Mouse (Mus musculus) CD4-positive helper T cell, adult 2 months (primary cell): ENCODE data around the gene Vps13d.
"Not testable (repeated sequence)": the region's sequence is repeated elsewhere in the genome, so short reads cannot be mapped to it uniquely, and the experiment has no call there.

ENCODE experiments used
- DNase-seq: peaks from one replicate; pipeline ENCODE4 v3.0.0-alpha.2; 2012; ENCODE audit warnings: low read depth, missing footprints, low spot score

The Vps13d gene

DNA sequence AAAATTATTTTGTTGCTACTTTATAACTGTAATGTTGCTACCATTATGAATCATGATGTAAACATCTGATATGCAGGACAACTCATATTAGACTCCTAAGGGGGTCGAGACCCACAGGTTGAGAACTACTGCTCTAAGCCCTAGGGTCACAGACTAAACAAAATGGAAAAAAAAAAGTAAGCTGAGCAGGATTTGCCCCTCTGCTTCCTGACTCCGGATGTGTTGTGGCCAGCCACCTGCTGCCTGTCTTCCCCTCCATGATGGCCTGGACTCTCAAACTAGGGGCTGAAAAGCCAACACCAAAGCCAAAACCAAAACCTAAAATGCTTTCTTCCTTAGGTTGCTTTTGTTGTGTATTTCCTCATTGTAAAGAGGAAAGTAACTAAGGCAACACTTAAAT is 16.3 kb upstream of the Vps13d start:
- peak; percentile 65 for DNase-seq

DNA sequence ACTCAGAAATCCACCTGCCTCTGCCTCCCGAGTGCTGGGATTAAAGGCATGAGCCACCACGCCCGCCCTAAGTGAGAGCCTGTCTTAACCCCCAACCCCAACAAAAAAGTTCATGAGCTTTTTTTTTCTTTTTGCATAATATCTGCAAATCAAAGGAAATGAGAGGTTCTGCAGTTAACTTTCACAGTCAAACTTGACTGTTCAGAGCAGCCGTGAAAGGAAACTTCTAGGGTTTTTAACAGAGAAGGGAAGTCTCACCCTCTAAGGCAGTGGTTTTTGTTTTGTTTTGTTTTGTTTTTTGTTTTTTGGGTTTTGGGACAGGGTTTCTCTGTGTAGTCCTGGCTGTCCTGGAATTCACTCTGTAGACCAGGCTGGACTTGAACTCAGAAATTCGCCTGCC is 15.8 kb upstream of the Vps13d start:
- peak; percentile 76 for DNase-seq

DNA sequence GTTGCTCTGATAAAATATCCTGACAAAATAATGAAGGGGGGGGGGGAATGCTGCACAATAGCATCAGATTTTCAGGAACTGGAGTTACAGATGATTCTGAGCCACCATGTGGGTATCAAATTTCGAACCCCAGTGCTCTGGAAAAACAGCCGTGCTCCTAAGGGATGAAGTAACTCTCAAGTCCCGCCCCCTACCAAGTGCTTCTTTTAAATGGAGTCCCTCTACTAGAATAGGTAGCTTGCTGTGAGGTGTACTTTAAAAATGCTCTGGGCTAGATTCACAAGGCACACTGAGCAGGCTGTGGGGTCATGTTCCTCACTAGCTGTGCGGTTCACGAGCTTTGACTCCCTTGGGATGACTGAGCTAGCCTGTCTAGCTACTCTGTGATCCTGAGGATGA is 14.9 kb upstream of the Vps13d start:
- DNase-seq = no peak

DNA sequence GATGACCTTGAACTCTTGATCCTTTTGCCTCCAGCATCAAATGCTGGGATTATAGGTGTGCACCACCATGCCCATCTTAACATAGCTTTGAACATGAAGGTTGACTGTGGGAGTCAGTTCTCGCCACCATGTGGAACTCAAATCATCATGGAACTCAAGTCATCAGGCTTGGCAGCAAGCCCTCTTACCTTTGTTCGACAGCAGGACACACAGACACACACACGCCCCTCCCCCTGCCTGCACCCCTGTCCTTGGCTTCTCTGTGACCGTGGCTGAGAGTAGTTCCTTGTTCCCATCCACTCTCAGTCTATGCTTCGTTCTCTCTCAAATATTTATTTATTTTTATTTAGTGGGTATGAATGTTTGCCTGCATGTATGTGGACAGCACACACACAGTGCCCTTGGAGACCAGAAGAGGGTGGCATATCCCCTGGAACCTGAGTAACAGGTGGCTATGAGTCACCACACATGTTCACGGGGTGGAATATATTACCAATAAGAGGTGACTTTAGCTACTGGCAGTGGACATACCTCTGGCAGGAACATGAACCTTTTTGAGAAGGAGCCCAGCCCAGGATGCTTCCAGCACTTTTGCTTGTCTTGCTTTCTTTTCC is 14.4 kb upstream of the Vps13d start:
- no peak for DNase-seq

DNA sequence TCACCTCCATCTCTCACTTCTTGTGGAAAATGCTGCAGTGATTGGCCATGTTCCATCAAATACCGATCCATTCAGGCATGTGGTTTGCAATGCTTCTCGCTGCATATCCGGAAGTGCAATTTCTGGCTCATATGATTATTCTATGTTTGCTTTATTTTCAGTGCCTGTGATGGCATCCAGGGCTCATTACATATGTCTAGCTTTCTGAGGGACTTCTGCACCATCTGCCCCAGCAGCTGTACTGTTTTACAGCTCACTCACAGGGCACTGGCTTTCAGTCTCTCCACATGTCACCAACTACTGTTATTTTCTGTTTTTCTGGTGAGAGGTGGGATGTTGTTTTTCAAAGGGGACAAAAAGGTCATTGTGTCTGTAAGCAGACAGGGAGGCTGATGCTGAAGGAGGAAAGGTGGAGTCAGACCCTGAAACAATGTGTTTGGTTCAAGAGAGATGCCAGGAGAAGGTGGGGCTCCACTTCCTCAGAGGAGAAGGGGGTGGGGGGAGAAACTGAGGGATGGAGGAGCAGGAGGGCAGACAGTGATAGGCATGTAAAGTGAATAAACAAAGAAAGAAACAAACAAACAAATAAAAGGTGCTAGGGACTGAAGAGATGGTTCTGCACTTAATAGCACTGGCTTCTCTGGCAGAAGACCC is 13.0 kb upstream of the Vps13d start:
- DNase-seq = no peak

DNA sequence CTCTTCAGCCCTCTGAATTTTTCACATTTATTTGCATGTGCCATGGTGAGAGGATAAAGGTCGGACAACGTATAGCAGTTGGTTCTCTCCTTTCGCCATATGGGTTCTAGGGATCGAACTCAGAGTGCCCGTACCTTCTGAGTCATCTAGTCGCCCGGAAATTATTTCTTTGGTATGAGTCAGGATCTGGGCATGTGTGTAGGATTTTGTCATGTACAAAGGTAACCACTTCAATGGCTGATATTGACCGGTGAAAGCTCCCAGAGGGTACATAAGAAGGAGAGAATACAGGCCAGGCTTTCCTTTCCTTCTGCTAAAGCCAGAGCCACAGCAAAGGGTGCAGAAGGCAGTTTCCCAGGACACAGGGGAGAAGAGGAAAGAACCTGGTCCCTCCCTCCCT is 10.0 kb upstream of the Vps13d start:
- DNase-seq = no peak

DNA sequence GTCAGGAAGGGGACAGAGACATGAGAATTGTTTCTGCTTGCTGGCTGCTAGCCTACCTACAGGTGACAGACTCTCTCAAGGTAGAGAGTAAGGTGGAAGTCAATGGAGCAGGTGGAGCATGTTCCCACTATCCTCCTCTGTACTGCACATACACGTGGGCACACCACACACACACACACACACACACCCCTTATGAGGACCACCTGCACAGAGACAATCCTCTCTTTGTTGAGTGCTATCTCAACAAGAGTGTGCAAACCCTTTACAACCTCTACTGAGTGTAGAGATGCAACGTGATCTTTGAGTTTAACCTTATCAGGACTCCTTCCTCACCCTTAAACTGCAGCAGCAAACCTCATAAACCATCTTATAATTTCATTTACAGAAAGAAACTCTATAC is 8.5 kb upstream of the Vps13d start:
- no peak for DNase-seq

DNA sequence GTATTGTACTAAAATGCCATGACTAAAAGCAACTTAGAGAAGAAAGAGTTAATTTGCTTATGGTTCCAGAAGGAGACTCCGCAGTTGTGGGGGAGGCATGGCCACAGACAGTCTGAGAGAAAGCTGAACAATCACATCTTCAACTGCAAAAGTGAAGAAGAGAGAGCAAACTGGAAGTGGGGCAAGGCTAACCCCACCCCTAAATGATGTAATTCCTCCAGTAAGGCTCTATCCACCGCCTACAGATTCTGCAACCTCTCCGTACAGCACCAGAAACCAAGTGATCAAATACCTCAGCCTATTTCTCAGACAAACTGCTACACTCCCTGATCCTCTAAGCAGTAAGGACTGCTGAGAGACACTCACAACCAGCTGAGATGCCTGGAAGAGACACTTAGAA is 6.6 kb upstream of the Vps13d start:
- DNase-seq = no peak

DNA sequence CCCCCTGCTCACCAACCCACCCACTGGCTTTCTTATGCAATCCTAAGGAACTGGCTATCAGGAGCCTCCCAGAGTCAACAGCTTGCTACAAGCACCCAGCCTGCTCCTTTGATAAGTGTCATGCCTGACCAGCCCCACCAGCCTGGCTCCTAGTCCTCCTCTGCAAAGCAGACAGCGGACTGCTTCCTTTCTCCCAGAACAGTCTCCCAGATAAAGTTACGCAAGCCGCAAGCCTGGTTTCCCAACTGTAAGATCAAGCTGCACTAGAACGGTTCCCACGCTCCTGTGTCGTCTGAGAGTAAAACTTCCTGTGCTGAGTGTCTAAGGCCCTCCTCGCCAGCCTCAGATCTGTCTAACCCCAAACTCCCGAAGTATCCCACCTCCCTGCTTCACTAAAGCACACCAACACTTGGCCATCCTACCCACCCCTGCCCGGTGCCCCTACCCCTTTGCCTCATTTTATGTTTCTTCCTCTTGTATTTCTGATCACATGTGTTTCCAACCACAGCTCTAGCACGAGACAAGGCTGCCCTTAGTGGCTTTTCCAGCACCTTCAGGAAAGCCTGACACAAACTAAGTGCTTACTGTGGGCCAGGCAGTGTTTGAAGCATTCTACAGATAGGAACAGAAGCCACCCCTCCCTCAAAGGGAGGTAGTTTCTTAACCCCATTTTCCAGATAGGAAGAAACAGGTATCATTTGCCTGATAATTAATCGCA is 5.3 kb upstream of the Vps13d start:
- DNase-seq = no peak

DNA sequence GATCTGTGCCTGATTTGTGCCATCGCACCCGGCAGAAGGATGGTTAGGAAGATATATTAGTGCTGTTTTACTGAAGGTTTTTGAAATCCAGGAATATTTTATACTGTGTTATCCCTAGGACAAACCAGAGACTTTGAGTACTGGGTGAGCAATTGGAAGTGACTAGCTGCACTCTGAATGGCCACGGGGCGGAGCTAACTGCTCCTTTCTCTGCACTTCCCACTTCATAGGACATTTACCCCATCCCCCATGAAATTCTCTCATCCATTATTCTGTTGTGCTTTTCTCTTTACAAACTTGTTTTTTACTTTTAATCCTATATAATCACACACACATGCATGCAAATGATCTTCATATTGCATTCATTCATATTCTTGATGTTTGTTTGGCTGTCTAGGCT is 1.8 kb upstream of the Vps13d start:
- no peak for DNase-seq

DNA sequence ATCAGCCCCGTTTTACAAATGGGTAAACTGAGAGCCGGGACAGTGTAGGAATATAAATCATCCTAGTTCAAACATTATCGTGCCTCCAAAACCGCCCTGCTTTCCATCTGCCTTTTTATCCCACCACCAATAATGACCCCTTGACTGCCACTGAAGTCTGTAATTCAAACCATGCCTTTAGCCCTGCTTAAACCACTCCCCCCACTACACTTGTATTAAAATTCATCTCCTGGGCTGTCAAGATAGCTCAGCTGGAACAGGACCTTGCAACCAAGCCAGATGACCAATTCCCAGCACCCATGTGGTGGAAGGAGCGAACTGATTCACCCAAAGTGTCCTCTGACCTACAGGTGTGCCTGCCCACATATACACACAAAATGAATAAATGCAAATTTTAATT is 367 bp upstream of the Vps13d start:
- DNase-seq = no peak

DNA sequence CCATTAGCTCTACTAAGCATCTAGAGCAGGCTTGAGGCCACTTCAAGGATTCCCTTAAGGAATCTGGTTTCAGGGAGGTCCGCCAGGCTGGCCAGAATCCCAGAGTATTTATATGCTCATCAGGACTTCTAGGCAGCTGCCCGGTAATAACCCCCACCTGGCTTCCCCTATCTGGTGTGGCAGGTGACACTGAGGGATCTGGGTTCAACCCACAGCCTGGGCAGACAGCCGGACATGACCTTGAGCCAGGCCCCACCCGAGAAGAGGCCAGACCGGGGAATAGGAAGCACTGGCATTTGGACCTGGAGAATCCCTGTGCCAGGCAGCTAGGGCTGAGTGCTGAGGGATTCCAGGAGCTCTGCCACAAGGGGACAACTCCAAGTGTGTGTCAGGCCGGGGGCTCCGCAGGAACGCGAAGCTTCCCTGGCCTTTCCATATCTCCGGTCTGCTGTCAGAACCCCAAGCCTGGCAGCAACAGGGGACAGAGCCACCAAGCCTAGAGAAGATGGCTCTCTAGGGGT is 754 bp downstream of the Vps13d start:
- no peak for DNase-seq

DNA sequence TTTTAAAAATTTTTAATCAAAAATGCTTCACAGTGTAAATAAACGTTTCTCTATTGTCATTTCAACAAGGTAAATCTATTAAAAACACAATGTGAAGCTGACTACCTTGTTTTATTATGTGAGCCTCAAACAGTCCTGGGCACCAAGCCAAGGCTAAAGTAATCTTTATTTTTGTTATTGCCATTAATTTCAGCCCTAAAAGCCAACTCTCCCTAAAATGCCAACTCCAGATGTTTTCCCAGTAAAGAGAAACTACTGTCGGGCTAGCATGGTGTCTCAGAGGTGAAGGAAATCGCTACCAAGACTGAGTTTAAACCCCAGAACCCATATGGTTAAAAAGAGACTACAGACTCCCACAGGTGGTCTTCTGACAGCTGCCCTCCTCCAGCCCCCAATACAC is 1.4 kb downstream of the Vps13d start:
- DNase-seq = no peak

DNA sequence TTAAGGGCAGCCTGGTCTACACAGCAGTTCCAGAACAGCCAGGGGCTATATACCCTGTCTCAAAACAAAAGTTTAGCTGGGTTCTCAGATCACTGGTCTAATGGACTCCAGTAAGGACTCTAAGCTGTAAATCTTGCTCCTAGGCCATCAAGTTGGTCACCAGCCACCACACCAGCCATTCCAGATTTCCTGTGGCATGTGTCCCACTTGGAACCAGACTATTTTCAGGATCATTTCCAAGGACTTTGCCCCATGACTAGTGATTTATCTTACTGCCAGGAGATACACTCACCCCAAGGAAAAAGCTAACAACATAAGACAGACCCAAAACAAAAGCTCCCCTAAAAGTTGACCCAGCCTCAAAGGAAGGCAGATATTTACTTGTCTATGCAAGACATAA is 2.1 kb downstream of the Vps13d start:
- DNase-seq = no peak

DNA sequence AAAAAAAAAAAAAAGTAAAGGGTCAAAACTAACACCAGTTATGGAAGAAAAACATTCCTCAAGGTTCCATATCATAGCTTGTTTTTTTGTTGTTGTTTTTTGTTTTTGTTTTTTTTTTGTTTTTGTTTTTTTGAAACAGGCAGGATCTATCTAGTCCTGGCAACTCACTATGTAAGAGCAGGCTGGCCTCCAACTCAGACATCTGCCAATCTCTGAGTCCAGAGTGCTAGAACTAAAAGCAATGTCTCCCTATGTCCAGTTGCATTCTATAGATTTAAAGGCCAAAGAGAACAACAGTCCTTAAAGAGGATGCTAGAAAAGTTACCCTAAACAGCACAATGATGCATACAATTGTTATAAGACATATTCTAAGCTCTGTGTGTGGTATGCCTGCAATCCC is 6.2 kb downstream of the Vps13d start:
- no peak for DNase-seq

DNA sequence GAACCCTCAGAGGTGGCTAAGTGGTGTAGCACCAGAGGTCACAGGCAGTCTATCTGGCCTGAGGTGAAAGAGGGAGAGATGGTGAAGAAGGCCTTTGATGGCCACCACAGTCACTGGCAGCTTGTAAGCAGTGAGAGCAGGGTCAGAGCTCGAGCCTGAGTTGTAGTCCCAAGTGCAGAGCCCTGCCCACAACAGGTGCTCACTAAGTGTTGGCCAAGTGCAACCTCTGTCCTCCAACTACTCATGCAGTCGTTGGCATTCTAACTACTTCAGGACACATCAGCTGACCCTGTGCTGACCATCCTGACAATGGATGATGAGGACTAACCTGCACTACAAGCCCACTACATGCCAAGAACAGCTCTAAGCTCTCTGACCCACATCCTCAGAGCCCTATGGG is 7.2 kb downstream of the Vps13d start:
- DNase-seq = no peak

DNA sequence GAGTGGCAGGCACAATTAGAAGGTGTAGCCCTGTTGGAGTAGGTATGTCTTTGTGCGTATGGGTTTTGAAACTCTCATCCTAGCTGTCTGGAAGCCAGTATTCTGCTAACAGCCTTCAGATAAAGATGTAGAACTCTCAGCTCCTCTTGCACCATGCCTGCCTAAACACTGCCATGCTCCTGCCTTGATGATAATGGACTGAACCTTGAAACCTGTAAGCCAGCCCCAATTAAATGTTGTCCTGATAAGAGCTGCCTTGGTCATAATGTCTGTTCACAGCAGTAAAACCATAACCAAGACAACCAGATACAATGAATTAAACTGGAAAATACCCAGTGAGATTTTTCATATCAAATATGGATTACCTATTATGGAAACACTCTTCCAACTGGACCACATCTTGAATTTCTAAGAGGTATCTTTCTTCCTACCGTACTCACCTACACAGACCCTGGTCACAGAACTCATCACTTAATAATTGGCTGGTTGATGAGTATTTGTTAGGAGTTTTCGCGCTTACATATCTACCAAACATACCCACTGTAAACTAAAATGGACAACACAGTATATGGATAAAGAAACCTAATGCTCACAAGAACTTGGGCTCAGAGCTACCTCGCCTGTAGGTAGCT is 15.8 kb downstream of the Vps13d start:
- DNase-seq = no peak

DNA sequence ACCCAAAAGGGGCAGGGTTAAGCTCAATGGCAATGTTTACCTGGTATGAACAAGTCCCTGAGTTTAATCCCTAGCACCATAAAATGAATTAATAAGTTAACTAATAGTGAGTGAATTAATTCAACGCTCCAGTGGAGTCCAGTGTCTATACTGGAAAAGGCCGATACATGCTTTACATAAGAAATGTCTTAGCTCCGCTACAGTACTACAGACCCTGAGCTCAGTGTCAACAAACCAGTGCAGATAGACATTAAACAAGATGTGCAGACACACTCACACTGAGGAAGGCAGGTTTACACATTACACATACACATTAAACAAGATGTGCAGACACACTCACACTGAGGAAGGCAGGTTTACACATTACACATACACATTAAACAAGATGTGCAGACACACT is 29.3 kb downstream of the Vps13d start:
- not testable (repeated sequence) for DNase-seq

DNA sequence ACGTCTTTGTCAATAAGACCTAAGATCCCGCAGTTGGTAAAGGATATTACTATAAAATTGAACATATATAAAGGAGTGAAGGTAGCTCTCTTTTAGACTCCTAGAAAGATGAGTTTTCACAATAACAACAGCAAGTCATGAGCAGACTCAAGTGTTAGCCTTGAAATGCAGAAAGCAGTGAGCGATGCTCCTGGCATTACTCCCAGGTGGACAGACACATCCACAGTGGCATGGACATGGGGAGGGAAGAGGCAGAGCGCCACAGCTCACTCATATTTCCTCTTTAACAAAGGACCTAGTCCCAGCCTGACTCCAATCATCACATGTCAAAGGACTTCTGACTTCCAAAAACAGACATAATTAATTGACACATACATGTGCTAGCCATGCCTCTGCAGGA is 30.7 kb downstream of the Vps13d start:
- DNase-seq = no peak

DNA sequence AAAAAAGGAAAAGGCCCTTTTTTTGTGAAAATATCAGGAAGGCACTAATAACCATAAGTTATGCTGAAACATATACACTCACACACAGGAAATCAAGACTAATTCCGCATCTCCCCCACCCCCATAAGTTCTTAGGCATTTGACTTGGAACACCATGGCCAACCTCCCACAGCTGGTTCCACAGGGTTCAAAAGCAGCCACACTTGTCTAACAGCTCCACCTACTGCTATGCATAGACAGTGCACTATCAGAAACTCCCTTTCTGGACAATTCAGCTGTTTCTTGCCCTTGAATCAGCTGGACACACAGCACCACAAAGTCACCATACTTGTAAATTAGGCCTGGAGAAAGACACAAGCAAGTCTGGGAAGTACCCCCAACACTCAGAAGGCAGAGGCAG is 33.6 kb downstream of the Vps13d start:
- no peak for DNase-seq

DNA sequence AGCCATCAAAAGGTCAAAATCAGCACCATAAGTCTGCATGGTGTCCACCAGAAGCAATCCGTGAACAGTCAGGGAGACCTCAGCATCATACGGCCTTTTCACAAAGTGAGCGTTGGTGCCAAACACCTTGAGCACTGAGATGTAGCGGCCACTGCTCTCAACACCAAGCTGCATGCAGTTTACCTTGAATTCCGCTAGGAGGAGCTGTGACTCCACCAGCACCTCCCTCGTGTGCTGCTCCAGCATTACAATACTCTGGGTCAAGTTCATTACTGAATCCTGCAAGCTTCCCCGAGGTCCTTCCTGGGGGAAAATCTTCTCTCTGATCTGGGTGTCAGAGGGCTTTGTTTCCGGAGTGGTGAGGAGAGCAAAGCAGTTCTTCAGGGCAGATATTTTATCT is 38.8 kb downstream of the Vps13d start:
- DNase-seq = peak; percentile 63

DNA sequence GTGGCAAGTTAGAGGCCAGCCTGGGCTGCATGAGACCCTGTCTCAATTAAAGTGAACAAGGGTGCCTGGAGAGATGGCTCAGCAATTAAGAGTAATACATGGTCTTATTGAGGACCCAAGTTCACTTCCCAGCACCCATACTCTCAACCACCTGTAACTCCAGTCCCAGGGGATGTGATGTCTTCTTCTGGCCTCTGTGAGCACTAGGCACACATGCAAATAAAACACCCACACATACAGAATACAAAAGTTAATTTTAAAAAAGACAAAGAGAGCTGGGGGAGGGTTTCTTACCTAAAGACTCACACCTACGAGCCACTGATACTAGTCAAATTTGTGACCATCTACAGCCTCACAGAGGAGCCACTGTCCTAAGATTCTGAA is 43.7 kb downstream of the Vps13d start:
- no peak for DNase-seq
